Comparison of ENCODE assay signal across 14 mouse cellular contexts in the genomic region with DNA sequence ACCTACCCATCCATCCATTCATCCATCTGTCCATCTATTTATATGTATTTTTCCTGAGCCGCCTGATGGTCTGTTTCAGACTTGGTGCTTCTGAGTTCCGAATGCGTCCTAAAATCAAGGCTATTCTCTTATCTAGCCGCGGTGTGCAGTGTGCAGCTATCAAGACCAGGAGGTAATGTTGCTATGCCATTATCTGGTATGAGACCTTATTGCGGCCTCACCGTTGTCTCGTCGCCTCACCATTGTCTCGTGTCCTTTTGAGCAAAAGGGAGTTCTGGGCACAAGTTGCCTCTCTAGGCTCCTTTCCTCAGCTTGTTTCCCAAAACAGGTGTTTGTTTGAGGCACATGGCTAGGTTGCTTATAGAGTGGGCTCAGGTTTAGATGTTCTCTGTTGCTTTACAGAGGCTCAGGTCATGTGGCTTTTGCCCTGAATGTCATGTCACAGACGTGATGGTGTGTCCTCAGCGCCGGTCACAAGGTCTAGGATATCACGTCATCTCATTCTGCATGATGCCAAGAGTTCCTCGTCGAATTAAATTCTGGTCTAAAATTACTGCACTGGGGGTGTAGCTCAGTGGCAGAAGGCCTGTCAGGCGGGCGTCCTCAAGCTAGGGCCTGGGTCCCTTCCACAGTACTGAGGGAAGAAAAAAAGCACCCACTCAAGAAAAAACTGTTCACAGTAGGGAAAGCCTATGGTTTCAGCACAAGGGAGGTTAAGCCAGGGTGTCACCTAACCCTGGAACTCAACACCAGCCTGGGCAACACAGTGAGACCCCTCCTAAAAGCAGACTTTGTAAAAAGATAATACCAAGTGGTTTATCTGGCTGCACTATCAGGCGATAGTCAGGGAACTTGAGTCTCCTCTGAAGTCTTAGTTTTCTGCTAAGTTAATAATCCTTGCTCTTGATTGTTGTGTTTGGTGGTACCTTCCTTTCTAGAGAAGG. TPM values are rescaled to one million over a fixed set of nuclear protein-coding genes. Genes with fewer than 3 reads are reported as not detected.
DNase-seq lines count a peak whose midpoint lies in the region; ATAC-seq and TF ChIP-seq lines count a peak whose summit lies in the region.
"Had no signal": no experiment of that assay in that cellular context is flagged by ENCODE, and none has a peak within 500 bp of the region (broad histone marks: within the 10 kb centered on the region; RNA-seq: fewer than 3 reads in every experiment).

No protein-coding gene starts in this region.

- no peak for DNase-seq in heart, postnatal 14 days
- peak; percentile 57 for DNase-seq in c-Kit-positive CD71-positive TER-119-positive erythroid progenitor cells, embryonic 14.5 days (ENCODE audit: low spot score)
- DNase-seq in heart, postnatal 0 days (ENCODE audit: low spot score) = peak; percentile 80
- DNase-seq in kidney, postnatal 14 days = no peak
- DNase-seq: adrenal gland, postnatal 10 days; cerebellum, adult 11 months; gastrocnemius, postnatal 36 days; right cerebral cortex, adult 18-20 months; thymus, postnatal 36 days had no signal

- no peak overlapping the region for H3K4me2 ChIP-seq in heart, embryonic 11.5 days
- H3K4me2 ChIP-seq in heart, postnatal 0 days (ENCODE audit: low read depth, low read length) = no peak overlapping the region
- H3K4me2 ChIP-seq in kidney, embryonic 16.5 days (replicated peaks; ENCODE audit: low read depth, low read length) = no peak overlapping the region
- H3K4me2 ChIP-seq: midbrain, embryonic 12.5 days; neural tube, embryonic 13.5 days had no signal

- H3K9ac ChIP-seq in heart, embryonic 11.5 days (ENCODE audit: low read depth, low read length) = no peak overlapping the region
- H3K9ac ChIP-seq in heart, postnatal 0 days (replicated peaks; ENCODE audit: low read depth, low read length) = no peak overlapping the region
- no peak overlapping the region for H3K9ac ChIP-seq in kidney, embryonic 16.5 days (replicated peaks; ENCODE audit: low read length)
- H3K9ac ChIP-seq: midbrain, embryonic 12.5 days; neural tube, embryonic 13.5 days had no signal

- no peak for TF ChIP-seq CTCF in heart, postnatal 0 days (IDR thresholded peaks at IDR 0.05; ENCODE audit: low read depth)

- TF ChIP-seq EP300 in heart, postnatal 0 days (IDR thresholded peaks at IDR 0.05; ENCODE audit: low read depth) = peak; percentile 48; the same call in 1 of the 2 replicates

- peak overlapping the region; percentile 73 for H3K27ac ChIP-seq in heart, embryonic 11.5 days (ENCODE audit: low read depth, low read length)
- H3K27ac ChIP-seq in heart, postnatal 0 days (ENCODE audit: low read depth) = peak overlapping the region; percentile 88
- no peak overlapping the region for H3K27ac ChIP-seq in kidney, embryonic 16.5 days (ENCODE audit: low read length)
- H3K27ac ChIP-seq: midbrain, embryonic 12.5 days; neural tube, embryonic 13.5 days had no signal

- no peak overlapping the region for H3K4me3 ChIP-seq in heart, embryonic 11.5 days (ENCODE audit: low read depth, low read length)
- H3K4me3 ChIP-seq in heart, postnatal 0 days (ENCODE audit: low read depth, low read length) = no peak overlapping the region
- no peak overlapping the region for H3K4me3 ChIP-seq in kidney, embryonic 16.5 days (ENCODE audit: low read length)
- H3K4me3 ChIP-seq: midbrain, embryonic 12.5 days; neural tube, embryonic 13.5 days had no signal

- peak; percentile 58; the same call in 1 of the 2 replicates for ATAC-seq in heart, embryonic 11.5 days (replicated peaks; ENCODE audit: insufficient number of reproducible peaks, low FRiP score, low TSS enrichment)
- ATAC-seq in heart, postnatal 0 days (ENCODE audit: insufficient read depth, low read depth) = peak; percentile 37
- peak; percentile 14 for ATAC-seq in megakaryocyte, adult 5-6 weeks (ENCODE audit: poor library complexity, severe bottlenecking)
- ATAC-seq in kidney, embryonic 16.5 days (ENCODE audit: low FRiP score, low TSS enrichment) = no peak

- H3K27me3 ChIP-seq in heart, embryonic 11.5 days (ENCODE audit: control insufficient read depth, insufficient read depth, low read length) = no peaks in the 10 kb centered on the region
- H3K27me3 ChIP-seq in heart, postnatal 0 days (ENCODE audit: control insufficient read depth, insufficient read depth, low read length) = no peaks in the 10 kb centered on the region
- no peaks in the 10 kb centered on the region for H3K27me3 ChIP-seq in kidney, embryonic 16.5 days (ENCODE audit: insufficient read depth, low read length)
- H3K27me3 ChIP-seq: midbrain, embryonic 12.5 days; neural tube, embryonic 13.5 days had no signal

- 69% methylated on average over 19 of the region's 19 CpGs for WGBS in heart, embryonic 11.5 days (ENCODE audit: insufficient replicate concordance)
- 57% methylated on average over 19 of the region's 19 CpGs for WGBS in heart, postnatal 0 days
- 88% methylated on average over 19 of the region's 19 CpGs for WGBS in kidney, embryonic 16.5 days

- peaks cover 50% of the 10 kb centered on the region for H3K4me1 ChIP-seq in heart, embryonic 11.5 days (ENCODE audit: control insufficient read depth, insufficient read depth, low read length)
- H3K4me1 ChIP-seq in heart, postnatal 0 days (ENCODE audit: control insufficient read depth, insufficient read depth) = peaks cover 54% of the 10 kb centered on the region
- no peaks in the 10 kb centered on the region; the same call in 1 of the 2 replicates for H3K4me1 ChIP-seq in kidney, embryonic 16.5 days (ENCODE audit: insufficient read depth, low read length)
- H3K4me1 ChIP-seq: midbrain, embryonic 12.5 days had no signal

- intact Hi-C loops in heart, postnatal 14 days (cut with DNase I) = no loop called here

- no peaks in the 10 kb centered on the region for H3K9me3 ChIP-seq in heart, embryonic 11.5 days (replicated peaks; ENCODE audit: control insufficient read depth, low read length)
- H3K9me3 ChIP-seq in heart, postnatal 0 days (replicated peaks; ENCODE audit: control insufficient read depth, low read length) = no peaks in the 10 kb centered on the region
- no peaks in the 10 kb centered on the region for H3K9me3 ChIP-seq in kidney, embryonic 16.5 days (ENCODE audit: low read length)
- H3K9me3 ChIP-seq: midbrain, embryonic 12.5 days; neural tube, embryonic 13.5 days had no signal

- H3K36me3 ChIP-seq in heart, embryonic 11.5 days (ENCODE audit: control insufficient read depth, insufficient read depth, low read length) = no peaks in the 10 kb centered on the region
- peaks cover 25% of the 10 kb centered on the region for H3K36me3 ChIP-seq in heart, postnatal 0 days (replicated peaks; ENCODE audit: control insufficient read depth, insufficient read depth, low read length)
- H3K36me3 ChIP-seq in kidney, embryonic 16.5 days (ENCODE audit: insufficient read depth, low read length) = peaks cover 6% of the 10 kb centered on the region; the same call in 1 of the 2 replicates

RNA-seq across cellular contexts. Expression of a gene that starts 47.2 kb away (rescaled TPM):
- polyA plus RNA-seq in heart, embryonic 11.5 days (2014; fragmentation: Nextera tagmentation; extraction: Ambion mirVana) = 4.9 and 6.5 TPM in 2 replicates
- total RNA-seq in heart, postnatal 14 days (2021) = 10 to 100 TPM; 32.4 to 35.0 TPM
- total RNA-seq in heart, postnatal 0 days (2014; rRNA removed; ENCODE audit: low replicate concordance) = 31.8 and 35.0 TPM in 2 replicates
- polyA plus RNA-seq in heart, postnatal 0 days (2015; fragmentation: Nextera tagmentation; extraction: Ambion mirVana) = 15.4 and 16.2 TPM in 2 replicates
- 11.5 and 13.1 TPM in 2 replicates for total RNA-seq in megakaryocyte, adult 5-6 weeks (2015)
- 36.8 and 46.0 TPM in 2 replicates for total RNA-seq in megakaryocyte, adult 5-6 weeks (2017)
- polyA plus RNA-seq in kidney, embryonic 16.5 days (2015; fragmentation: Nextera tagmentation; extraction: Ambion mirVana) = 12.1 and 14.9 TPM in 2 replicates

Comparison
In these comparisons a context has a peak if more than half of its experiments do, and no peak if none do; other contexts are left out.
1. DNase-seq: peak in c-Kit-positive CD71-positive TER-119-positive erythroid progenitor cells, embryonic 14.5 days (single experiment) and heart, postnatal 0 days (single experiment); none in heart, postnatal 14 days (0 of 2) and kidney, postnatal 14 days (single experiment).